Mouse (Mus musculus) thymus, postnatal 10 days (tissue): ENCODE results near the gene Dydc1.
A peak's percentile ranks its signal among the peaks of the same experiment; 100 is the strongest.
"Not testable (repeated sequence)": the region's sequence is repeated elsewhere in the genome, so short reads cannot be mapped to it uniquely, and the experiment has no call there.

Experiments used
- DNase-seq, 2 experiments: peaks; one replicate each; pipeline ENCODE4 v3.0.0; 2021; ENCODE audit warnings: low spot score in 2 of 2

Gene Dydc1

GRCm38 (mm10) chr14:41072229-41072943 lies at the start of gene Dydc1:
Dydc1 (plus strand) TSS chr14:41072911.
- DNase-seq: no peak

GRCm38 (mm10) chr14:41025087-41025486 lies 47.6 kb upstream of the Dydc1 start:
- no peak for DNase-seq

- DNase-seq: no peak
Measured at GRCm38 (mm10) chr14:41025594-41026284, 47.0 kb upstream of the Dydc1 start.

- no peak for DNase-seq
Measured at GRCm38 (mm10) chr14:41029303-41029702, 43.4 kb upstream of the Dydc1 start.

GRCm38 (mm10) chr14:41030989-41031513 lies 41.7 kb upstream of the Dydc1 start:
- DNase-seq: no peak

GRCm38 (mm10) chr14:41033135-41034110 lies 39.3 kb upstream of the Dydc1 start:
- DNase-seq: peak; percentile 45 to 78

- DNase-seq: peak in 1 of 2 experiments; percentile 60
Measured at GRCm38 (mm10) chr14:41035146-41035798, 37.4 kb upstream of the Dydc1 start.

GRCm38 (mm10) chr14:41047402-41047801 lies 25.3 kb upstream of the Dydc1 start:
- DNase-seq: no peak

- DNase-seq: no peak
Measured at GRCm38 (mm10) chr14:41050471-41050870, 22.2 kb upstream of the Dydc1 start.

- DNase-seq: no peak
Measured at GRCm38 (mm10) chr14:41052481-41052880, 20.2 kb upstream of the Dydc1 start.

- DNase-seq: not testable (repeated sequence)
Measured at GRCm38 (mm10) chr14:41053190-41053589, 19.5 kb upstream of the Dydc1 start.

GRCm38 (mm10) chr14:41065168-41065567 lies 7.5 kb upstream of the Dydc1 start:
- DNase-seq: no peak

- DNase-seq: no peak
Measured at GRCm38 (mm10) chr14:41066416-41066815, 6.3 kb upstream of the Dydc1 start.

- DNase-seq: no peak
Measured at GRCm38 (mm10) chr14:41069108-41069507, 3.6 kb upstream of the Dydc1 start, which contains the start of gene Dydc2. Dydc2 (minus strand) TSS chr14:41069208.

- no peak for DNase-seq
Measured at GRCm38 (mm10) chr14:41070343-41070742, 2.4 kb upstream of the Dydc1 start.

- DNase-seq: no peak
Measured at GRCm38 (mm10) chr14:41072944-41073275, 199 bp downstream of the Dydc1 start.

GRCm38 (mm10) chr14:41082408-41082807 lies 9.7 kb downstream of the Dydc1 start:
- no peak for DNase-seq

- DNase-seq: peak in 1 of 2 experiments; percentile 15
Measured at GRCm38 (mm10) chr14:41087509-41087908, 14.8 kb downstream of the Dydc1 start.

- peak in 1 of 2 experiments; percentile 24 for DNase-seq
Measured at GRCm38 (mm10) chr14:41090777-41091176, 18.1 kb downstream of the Dydc1 start.

GRCm38 (mm10) chr14:41094114-41094513 lies 21.4 kb downstream of the Dydc1 start:
- DNase-seq: no peak

GRCm38 (mm10) chr14:41096296-41096860 lies 23.7 kb downstream of the Dydc1 start:
- DNase-seq: no peak
